Mouse (Mus musculus) lung, embryonic 16.5 days (tissue): ENCODE measurements around the gene 1700001J03Rik. TPM values are rescaled to one million over a fixed set of nuclear protein-coding genes. Genes with fewer than 3 reads are reported as not detected.
"Not testable (repeated sequence)": the region's sequence is repeated elsewhere in the genome, so short reads cannot be mapped to it uniquely, and the experiment has no call there.

Source experiments
- ATAC-seq: fragments of 200-750 bp; cut with Nextera tagmentation; 2 replicates; pipeline ENCODE4 v1.8.0; 2017; ENCODE audit warnings: low read depth, mild to moderate bottlenecking, moderate library complexity
- H3K27ac ChIP-seq: fragments of 300-500 bp; sonication (generic); 2 replicates; pipeline ENCODE4 v1.5.1; 2014; ENCODE audit warnings: mild to moderate bottlenecking, control low read depth, low read length
- H3K27me3 ChIP-seq: fragments of 300-500 bp; sonication (generic); 2 replicates; pipeline ENCODE4 v1.6.1; 2014; ENCODE audit warnings: low read depth, low read length, mixed read lengths; ENCODE audit not compliant: control insufficient read depth, insufficient read depth
- H3K36me3 ChIP-seq: fragments of 300-500 bp; sonication (generic); 2 replicates; pipeline ENCODE4 v1.6.1; 2014; ENCODE audit warnings: low read length; ENCODE audit not compliant: control insufficient read depth, insufficient read depth
- H3K4me1 ChIP-seq: fragments of 300-500 bp; sonication (generic); replicated peaks from 2 replicates; pipeline ENCODE4 v1.6.1; 2014; ENCODE audit warnings: low read length, mixed read lengths; ENCODE audit not compliant: control insufficient read depth, insufficient read depth
- H3K4me2 ChIP-seq: fragments of 300-500 bp; sonication (generic); 2 replicates; pipeline ENCODE4 v1.6.1; 2014; ENCODE audit warnings: low read depth, low read length, control low read depth
- H3K4me3 ChIP-seq: fragments of 300-500 bp; sonication (generic); 2 replicates; pipeline ENCODE4 v1.5.1; 2014; ENCODE audit warnings: mild to moderate bottlenecking, low read length, control low read depth
- H3K9ac ChIP-seq: fragments of 300-500 bp; sonication (generic); 2 replicates; pipeline ENCODE4 v1.6.1; 2014; ENCODE audit warnings: low read length, control low read depth
- H3K9me3 ChIP-seq: fragments of 300-500 bp; sonication (generic); 2 replicates; pipeline ENCODE4 v1.6.1; 2016; ENCODE audit warnings: low read length; ENCODE audit not compliant: control insufficient read depth
- WGBS: fragments of 180-500 bp; shearing (Covaris S2); extraction: QIAGEN DNeasy Blood & Tissue Kit; methylation state at CpG from one replicate; pipeline ENCODE4 v1.1.7; 2014; 5-methylcytosine and 5-hydroxymethylcytosine counted together
- polyA plus RNA-seq: library from polyadenylated mRNA; unstranded; fragments of >200 nt; fragmentation: Nextera tagmentation; extraction: Ambion mirVana; gene quantifications from 2 replicates; pipeline ENCODE4 v1.2.1, GENCODE M21; 2015

The 1700001J03Rik gene
- polyA plus RNA-seq, 1 experiment from 2014 or later: not detected

- no peaks in the 10 kb centered on the region for H3K4me1 ChIP-seq
- no peaks in the 10 kb centered on the region for H3K27me3 ChIP-seq
- no peak overlapping the region for H3K4me2 ChIP-seq
- no peaks in the 10 kb centered on the region for H3K36me3 ChIP-seq
- no peak for ATAC-seq
- H3K4me3 ChIP-seq: no peak overlapping the region
- H3K9ac ChIP-seq: no peak overlapping the region
- H3K9me3 ChIP-seq: no peaks in the 10 kb centered on the region
- WGBS: 52% methylated on average over 3 of the region's 3 CpGs
- H3K27ac ChIP-seq: no peak overlapping the region
Measured at GRCm38 (mm10) chr5:146190501-146191269, 5.6 kb upstream of the 1700001J03Rik start.

- Histone ChIP-seq H3K4me3 (no peak overlapping the region), H3K9ac (no peak overlapping the region), H3K36me3 (no peaks in the 10 kb centered on the region), H3K27ac (no peak overlapping the region), H3K27me3 (no peaks in the 10 kb centered on the region), H3K4me1 (no peaks in the 10 kb centered on the region), H3K4me2 (no peak overlapping the region), H3K9me3 (no peaks in the 10 kb centered on the region)
- WGBS: 62% methylated on average over 4 of the region's 4 CpGs
- ATAC-seq: no peak
Measured at GRCm38 (mm10) chr5:146190093-146190492, 5.0 kb upstream of the 1700001J03Rik start.

DNA sequence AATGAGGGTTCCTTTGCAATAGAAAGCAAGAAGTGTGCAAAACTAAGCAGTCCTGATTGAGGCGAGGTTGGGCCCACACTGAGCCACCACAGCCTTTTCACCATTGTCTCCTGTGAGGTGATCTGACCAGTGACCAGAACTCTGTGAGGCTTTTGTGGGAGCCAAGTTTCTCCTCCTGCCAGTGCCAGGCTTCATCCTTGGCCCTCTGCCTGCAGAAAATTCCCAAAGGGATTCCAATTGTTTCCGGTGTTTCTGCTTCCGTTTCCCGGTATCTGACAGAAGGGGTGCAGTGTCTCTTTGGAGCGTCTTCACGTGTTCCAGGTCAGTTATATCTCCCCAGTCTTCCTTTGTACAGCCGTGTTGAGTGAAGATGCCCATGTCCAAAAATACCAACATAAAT, 3.6 kb upstream of the 1700001J03Rik start:
- Histone ChIP-seq H3K4me2 (no peak overlapping the region), H3K36me3 (no peaks in the 10 kb centered on the region), H3K9me3 (no peaks in the 10 kb centered on the region), H3K4me1 (no peaks in the 10 kb centered on the region), H3K9ac (no peak overlapping the region), H3K27ac (no peak overlapping the region), H3K27me3 (no peaks in the 10 kb centered on the region), H3K4me3 (no peak overlapping the region)
- no peak for ATAC-seq
- 83% methylated on average over 7 of the region's 7 CpGs for WGBS

GRCm38 (mm10) chr5:146188144-146188543, 3.0 kb upstream of the 1700001J03Rik start:
- Histone ChIP-seq H3K9ac (no peak overlapping the region), H3K27ac (no peak overlapping the region), H3K4me1 (no peaks in the 10 kb centered on the region), H3K4me2 (no peak overlapping the region), H3K36me3 (no peaks in the 10 kb centered on the region), H3K4me3 (no peak overlapping the region), H3K27me3 (no peaks in the 10 kb centered on the region), H3K9me3 (no peaks in the 10 kb centered on the region)
- ATAC-seq: no peak
- 83% methylated on average over 1 of the region's 1 CpGs for WGBS

DNA sequence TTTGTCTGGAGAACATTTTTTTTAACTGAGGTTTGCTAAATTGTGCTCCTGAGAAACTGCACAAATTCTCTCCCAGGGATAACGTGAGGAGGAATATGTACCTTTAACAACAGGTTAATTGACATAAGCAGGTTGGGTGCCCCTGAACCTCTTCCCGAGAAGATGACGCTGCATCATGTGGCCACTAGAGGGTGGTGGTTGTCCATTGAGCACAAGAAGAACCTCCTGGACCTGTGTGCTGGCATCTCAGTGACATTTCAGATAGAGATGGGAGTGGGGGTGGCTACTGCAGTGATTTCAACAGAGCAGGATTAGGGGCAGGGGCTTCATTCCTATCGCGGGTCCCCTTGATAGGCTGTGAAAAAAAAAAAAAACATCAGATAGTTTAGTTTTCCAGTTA, 2.3 kb upstream of the 1700001J03Rik start:
- H3K9ac ChIP-seq, ATAC-seq, H3K27ac ChIP-seq, H3K27me3 ChIP-seq, H3K36me3 ChIP-seq, H3K4me3 ChIP-seq, H3K4me1 ChIP-seq, H3K9me3 ChIP-seq, H3K4me2 ChIP-seq: not testable (repeated sequence)
- WGBS: 19% methylated on average over 5 of the region's 5 CpGs

- not testable (repeated sequence) for ATAC-seq, H3K9me3 ChIP-seq, H3K27ac ChIP-seq, H3K4me1 ChIP-seq, H3K4me2 ChIP-seq, H3K36me3 ChIP-seq, H3K4me3 ChIP-seq, H3K9ac ChIP-seq, H3K27me3 ChIP-seq
- 59% methylated on average over 4 of the region's 4 CpGs for WGBS
Measured at GRCm38 (mm10) chr5:146172744-146173143, 12.4 kb downstream of the 1700001J03Rik start.

DNA sequence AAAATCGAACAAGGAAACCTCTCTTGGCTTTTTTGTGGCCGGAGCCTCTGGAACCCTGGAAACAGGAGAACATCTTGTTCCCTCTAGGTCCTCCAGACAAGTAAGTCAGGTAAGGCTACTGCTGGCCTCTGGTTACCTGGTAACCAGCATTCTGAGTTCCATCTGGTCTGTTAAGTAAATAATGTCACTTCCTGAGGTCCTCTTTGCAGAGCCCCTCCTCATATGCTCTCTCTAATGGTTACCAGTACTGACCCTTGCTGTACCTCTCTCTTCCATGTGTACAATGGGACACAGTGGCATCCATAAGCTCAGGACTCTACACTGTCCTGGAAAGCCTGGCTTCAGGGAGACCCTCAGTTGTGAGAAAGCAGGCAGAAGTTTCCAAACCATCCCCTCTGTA, 14.5 kb downstream of the 1700001J03Rik start, which contains the start of gene Gm6309:
Gm6309 (minus strand) TSS at position 101 of the 400 bp plus-strand sequence.
- H3K27ac ChIP-seq, ATAC-seq: not testable (repeated sequence)
- WGBS: 69% methylated on average over 2 of the region's 2 CpGs

DNA sequence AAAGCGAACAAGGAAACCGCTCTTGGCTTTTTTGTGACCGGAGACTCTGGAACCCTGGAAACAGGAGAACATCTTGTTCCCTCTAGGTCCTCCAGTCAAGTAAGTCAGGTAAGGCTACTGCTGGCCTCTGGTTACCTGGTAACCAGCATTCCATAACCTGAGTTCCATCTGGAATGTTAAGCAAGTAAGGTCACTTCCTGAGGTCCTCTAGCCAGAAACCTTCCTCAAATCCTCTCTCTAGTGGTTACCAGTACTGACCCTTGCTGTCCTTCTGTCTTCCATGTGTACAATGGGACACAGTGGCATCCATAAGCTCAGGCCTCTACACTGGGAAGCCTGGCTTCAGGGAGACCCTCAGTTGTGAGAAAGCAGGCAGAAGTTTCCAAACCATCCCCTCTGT, 24.7 kb downstream of the 1700001J03Rik start, which contains the start of gene Gm5565:
Gm5565 (minus strand) TSS at position 101 of the 400 bp plus-strand sequence.
- WGBS: 95% methylated on average over 3 of the region's 3 CpGs
- not testable (repeated sequence) for H3K36me3 ChIP-seq, H3K4me2 ChIP-seq, ATAC-seq, H3K9me3 ChIP-seq, H3K27ac ChIP-seq, H3K4me1 ChIP-seq, H3K27me3 ChIP-seq, H3K4me3 ChIP-seq, H3K9ac ChIP-seq

More for the DNA sequence above, 14.5 kb downstream of the 1700001J03Rik start, which contains the start of gene Gm6309:
- not testable (repeated sequence) for H3K9ac ChIP-seq, H3K4me3 ChIP-seq, H3K27me3 ChIP-seq, H3K36me3 ChIP-seq, H3K9me3 ChIP-seq, H3K4me1 ChIP-seq, H3K4me2 ChIP-seq

DNA sequence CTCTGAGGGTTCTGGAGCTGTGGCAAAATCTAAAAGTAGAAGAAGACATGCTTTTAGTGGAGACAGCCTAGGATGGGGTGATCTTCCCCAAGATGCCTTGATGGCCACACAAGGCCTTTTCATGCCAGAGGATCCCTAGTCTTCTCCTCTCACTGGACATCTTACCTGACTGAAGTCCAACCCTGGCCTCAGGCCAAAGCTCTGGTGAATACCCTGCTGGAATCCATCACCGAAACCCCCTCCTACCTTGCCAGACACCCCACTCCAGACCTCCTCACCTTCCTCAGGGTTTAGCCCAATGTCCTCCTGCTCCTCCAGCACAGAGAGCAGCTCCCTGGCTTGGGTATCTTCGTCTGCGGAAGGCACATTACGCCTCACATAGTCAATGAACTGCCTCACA, 26.8 kb downstream of the 1700001J03Rik start:
- H3K36me3 ChIP-seq, H3K27ac ChIP-seq, H3K27me3 ChIP-seq, H3K9ac ChIP-seq, H3K4me3 ChIP-seq, H3K4me1 ChIP-seq, H3K9me3 ChIP-seq, H3K4me2 ChIP-seq, ATAC-seq: not testable (repeated sequence)
- 87% methylated on average over 4 of the region's 4 CpGs for WGBS
